Mouse (Mus musculus) activated CD4-positive, CD25-positive, alpha-beta regulatory T cell, adult 9 weeks (primary cell): ENCODE data around the gene Smco2. TPM values are rescaled to one million over a fixed set of nuclear protein-coding genes. Genes with fewer than 3 reads are reported as not detected.

Experiments
- polyA plus RNA-seq: library from polyadenylated mRNA; unstranded; fragments of 100-300 nt; shearing (Covaris generic); gene quantifications from one replicate; pipeline ENCODE4 v1.2.1, GENCODE M21; 2017

Smco2 gene
- polyA plus RNA-seq: not detected

DNA sequence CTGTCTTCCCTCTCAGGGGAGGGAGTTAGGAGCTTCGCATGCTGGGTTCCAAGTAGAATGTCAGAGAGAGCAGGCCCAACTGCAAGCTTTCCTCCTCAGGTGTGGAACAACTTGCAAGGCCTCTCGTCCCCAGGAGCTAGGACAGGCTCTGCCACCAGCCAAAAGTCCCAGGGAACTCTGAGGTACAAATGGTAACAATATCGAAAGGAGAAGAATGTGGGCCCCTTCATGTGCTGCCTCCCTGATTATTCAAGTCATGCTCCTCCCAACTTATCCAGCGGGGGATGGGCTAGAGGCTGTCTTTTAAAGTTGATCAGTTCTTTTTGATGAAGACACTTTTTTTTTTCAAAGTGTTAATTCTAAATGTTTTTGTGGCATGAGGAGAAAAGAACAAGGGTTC is at the start of gene Smco2:
Smco2 (plus strand) TSS at position 55 of the 400 bp plus-strand sequence.

GRCm38 (mm10) chr6:146887958-146888659 is 38.2 kb downstream of the Smco2 start, which contains the start of gene Ppfibp1:
Ppfibp1 (plus strand) TSS chr6:146888487.

Other genes starting within 250 kb of the Smco2 start
- gene Med21, start 207.6 kb upstream of the Smco2 start, polyA plus RNA-seq: 93.2 TPM
- gene Tm7sf3, start 207.3 kb upstream of the Smco2 start, polyA plus RNA-seq: 2.7 TPM
- gene Stk38l, start 125.1 kb upstream of the Smco2 start, polyA plus RNA-seq: 9.7 TPM
- gene Arntl2, start 54.0 kb upstream of the Smco2 start, polyA plus RNA-seq: not detected
- 11.0 TPM for gene Ppfibp1, start 38.4 kb downstream of the Smco2 start, polyA plus RNA-seq
- gene 1700034J05Rik, start 104.3 kb downstream of the Smco2 start, polyA plus RNA-seq: not detected
- 0.23 TPM for gene Rep15, start 182.5 kb downstream of the Smco2 start, polyA plus RNA-seq
- gene Mrps35, start 192.7 kb downstream of the Smco2 start, polyA plus RNA-seq: 87.5 TPM
- not detected for gene Mansc4, start 236.9 kb downstream of the Smco2 start, polyA plus RNA-seq
- gene Klhl42, start 241.3 kb downstream of the Smco2 start, polyA plus RNA-seq: 6.7 TPM